Mouse (Mus musculus) ES-E14 (cell line): ENCODE measurements around the gene Ada.

Source experiments
- CHD2 ChIP-seq: IDR thresholded peaks from 2 replicates; pipeline ENCODE4 v1.6.1; 2014; ENCODE audit warnings: mild to moderate bottlenecking, low read depth, low read length, inconsistent platforms
- HCFC1 ChIP-seq: IDR thresholded peaks from 2 replicates; pipeline ENCODE4 v1.6.1; 2012; ENCODE audit warnings: low read length, inconsistent platforms, borderline replicate concordance; ENCODE audit not compliant: insufficient read depth
- MAFK ChIP-seq: IDR thresholded peaks from 2 replicates; pipeline ENCODE4 v1.6.1; 2014; ENCODE audit warnings: mild to moderate bottlenecking, low read depth, low read length, inconsistent platforms; ENCODE audit not compliant: insufficient read depth
- ZC3H11A ChIP-seq: IDR thresholded peaks from 2 replicates; pipeline ENCODE4 v1.6.1; 2012; ENCODE audit warnings: low read depth, mild to moderate bottlenecking, inconsistent platforms, low read length, borderline replicate concordance

- no peak for TF ChIP-seq CHD2
- TF ChIP-seq MAFK: no peak
- no peak for TF ChIP-seq ZC3H11A
- TF ChIP-seq HCFC1: no peak
Observed at GRCm38 (mm10) chr2:163735163-163735562, 14.9 kb downstream of the Ada start.
